Mouse (Mus musculus) lung, adult 2 months (tissue): ENCODE results near the gene Grk1.

Experiments used
- CTCF ChIP-seq: fragments of 200-500 bp; IDR thresholded peaks from 2 replicates; pipeline ENCODE4 v1.5.1; 2011; ENCODE audit warnings: mild to moderate bottlenecking, low read length, control low read depth; ENCODE audit not compliant: insufficient read depth
- POLR2A ChIP-seq: fragments of 200-500 bp; IDR thresholded peaks from 2 replicates; pipeline ENCODE4 v1.6.1; 2011; ENCODE audit warnings: low read depth, mild to moderate bottlenecking, control low read depth, low read length, borderline replicate concordance; ENCODE audit errors: extremely low read depth

- TF ChIP-seq CTCF (no peak), POLR2A (no peak)
Measured at GRCm38 (mm10) chr8:13382999-13383398, 21.9 kb upstream of the Grk1 start.
